Mouse (Mus musculus) heart, adult 2 months (tissue): ENCODE results near the gene Rnh1.

Experiments
- CTCF ChIP-seq: fragments of 200-600 bp; IDR thresholded peaks from 2 replicates; pipeline ENCODE4 v1.8.1; 2022; ENCODE audit warnings: antibody characterized with exemption, mild to moderate bottlenecking, moderate library complexity
- EP300 ChIP-seq: fragments of 200-500 bp; IDR thresholded peaks from 2 replicates; pipeline ENCODE4 v1.6.1; 2011; ENCODE audit warnings: low read depth, low read length, control low read depth; ENCODE audit not compliant: insufficient read depth
- POLR2A ChIP-seq: fragments of 200-500 bp; IDR thresholded peaks from 2 replicates; pipeline ENCODE4 v1.6.1; 2011; ENCODE audit warnings: mild to moderate bottlenecking, low read depth, low read length, control low read depth; ENCODE audit not compliant: insufficient read depth

DNA sequence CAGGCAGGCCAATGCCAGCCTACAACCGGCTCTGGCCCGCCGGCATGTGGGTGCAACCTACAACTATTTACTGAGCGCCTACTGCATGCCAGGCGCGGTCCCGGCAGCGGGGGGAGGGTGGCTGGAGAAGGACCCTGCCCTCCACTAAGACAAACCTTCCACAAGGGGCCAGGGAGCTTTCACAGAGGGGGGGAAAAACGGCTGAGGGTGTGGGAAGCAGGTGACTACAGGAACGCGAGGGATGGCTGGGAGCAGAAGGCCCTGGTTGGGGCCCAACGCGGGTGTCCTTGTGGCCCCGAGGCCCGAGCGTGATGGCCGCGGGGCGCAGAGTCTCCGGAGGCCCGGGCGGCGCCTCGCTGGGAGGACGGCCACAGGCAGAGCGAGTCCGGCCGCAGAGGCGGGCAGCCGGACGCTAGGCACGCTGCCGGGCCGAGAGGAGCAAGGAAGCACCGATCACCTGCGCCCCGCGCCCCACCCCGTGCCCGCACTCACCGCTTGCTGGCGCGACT, 20.7 kb upstream of the Rnh1 start:
- TF ChIP-seq POLR2A (no peak), CTCF (no peak), EP300 (no peak)
